Mouse (Mus musculus): ENCODE data around the gene Pola1.

DNA sequence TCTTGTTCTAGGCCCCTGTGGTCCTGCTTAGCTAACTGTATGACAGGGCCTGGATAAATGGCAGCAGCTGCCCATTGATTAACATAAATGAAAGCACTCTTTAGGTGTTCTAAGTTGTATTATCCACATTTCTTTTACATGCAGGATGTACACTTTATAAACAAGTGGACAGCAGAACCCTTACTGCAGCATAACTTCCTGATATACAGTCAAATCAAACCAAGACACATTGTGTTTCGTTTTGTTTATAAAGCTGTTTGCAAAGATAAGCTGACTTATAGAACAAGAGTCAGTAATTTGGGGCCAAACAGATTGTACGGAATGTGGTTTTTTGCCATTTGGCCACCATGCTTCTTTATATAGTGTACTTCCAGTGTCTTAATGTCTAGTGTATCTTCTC, 312.0 kb downstream of the Pola1 start:
- TF ChIP-seq CTCF (IDR thresholded peaks at IDR 0.05) (no peak), EP300 (IDR thresholded peaks at IDR 0.05) (no peak)
